Mouse (Mus musculus): ENCODE data around the gene Ica1l. TPM values are rescaled to one million over a fixed set of nuclear protein-coding genes. Genes with fewer than 3 reads are reported as not detected.

Ica1l gene
- total and polyA plus RNA-seq, 2 experiments from 2014 or later = 63.6 to 67.5 TPM

DNA sequence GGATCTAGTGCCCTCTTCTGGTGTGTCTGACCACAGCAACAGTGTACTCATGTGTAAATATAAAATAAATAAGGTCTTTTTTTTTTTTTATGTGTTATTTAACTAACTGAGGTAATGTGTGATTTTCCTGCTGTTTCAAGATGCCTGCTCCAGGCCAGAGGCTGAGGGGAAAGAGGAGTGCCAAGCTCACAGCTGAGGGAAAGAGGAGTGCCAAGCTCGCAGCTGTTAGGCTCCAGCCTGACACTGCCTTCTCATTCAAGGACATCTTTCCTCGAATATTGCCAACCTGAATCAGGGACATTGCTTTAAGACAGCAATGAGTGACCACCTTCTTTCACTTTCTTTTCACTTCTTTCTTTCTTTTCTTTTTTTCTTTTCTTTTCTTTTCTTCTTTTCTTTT is 34.2 kb downstream of the Ica1l start:
- no peak for ATAC-seq
- whole genome bisulfite sequencing = 42% methylated on average over 2 of the region's 2 CpGs
- no peak for TF ChIP-seq CTCF (IDR thresholded peaks at IDR 0.05; ENCODE audit: low read depth)

GRCm38 (mm10) chr1:60007337-60007736 is 35.6 kb downstream of the Ica1l start:
- WGBS = 90% methylated on average over 10 of the region's 10 CpGs
- Histone ChIP-seq H3K36me3 (ENCODE audit: insufficient read depth) (peaks cover 3% of the 10 kb centered on the region; the same call in 1 of the 2 replicates), H3K27ac (ENCODE audit: low read depth, low read length) (no peak overlapping the region), H3K4me1 (ENCODE audit: insufficient read depth) (no peaks in the 10 kb centered on the region), H3K4me3 (ENCODE audit: low read depth, low read length) (no peak overlapping the region), H3K27me3 (ENCODE audit: insufficient read depth, low read length) (no peaks in the 10 kb centered on the region), H3K9ac (no peak overlapping the region), H3K9me3 (ENCODE audit: low read length) (no peaks in the 10 kb centered on the region), H3K4me2 (ENCODE audit: low read depth) (no peak overlapping the region)
- no peak for TF ChIP-seq CTCF (IDR thresholded peaks at IDR 0.05; ENCODE audit: low read depth)
- no peak for DNase-seq
- ATAC-seq = no peak

More for the DNA sequence above, 34.2 kb downstream of the Ica1l start:
- Histone ChIP-seq H3K27me3 (ENCODE audit: insufficient read depth, low read length) (no peaks in the 10 kb centered on the region), H3K4me3 (ENCODE audit: low read depth, low read length) (no peak overlapping the region), H3K9me3 (ENCODE audit: low read length) (no peaks in the 10 kb centered on the region), H3K9ac (no peak overlapping the region), H3K36me3 (ENCODE audit: insufficient read depth) (peaks cover 8% of the 10 kb centered on the region; the same call in 1 of the 2 replicates), H3K4me1 (ENCODE audit: insufficient read depth) (no peaks in the 10 kb centered on the region), H3K27ac (ENCODE audit: low read depth, low read length) (no peak overlapping the region), H3K4me2 (ENCODE audit: low read depth) (no peak overlapping the region)
- DNase-seq = no peak

GRCm38 (mm10) chr1:60000319-60000718 is 42.7 kb downstream of the Ica1l start:
- H3K36me3 ChIP-seq (ENCODE audit: insufficient read depth) = no peaks in the 10 kb centered on the region; the same call in 1 of the 2 replicates
- no peaks in the 10 kb centered on the region for H3K9me3 ChIP-seq (ENCODE audit: low read length)
- 64% methylated on average over 2 of the region's 2 CpGs for WGBS
- peak; percentile 54 for TF ChIP-seq CTCF (IDR thresholded peaks at IDR 0.05; ENCODE audit: low read depth)
- no peak overlapping the region for H3K4me3 ChIP-seq (ENCODE audit: low read depth, low read length)
- no peaks in the 10 kb centered on the region for H3K4me1 ChIP-seq (ENCODE audit: insufficient read depth)
- no peak overlapping the region for H3K4me2 ChIP-seq (ENCODE audit: low read depth)
- DNase-seq (no peak), ATAC-seq (no peak)
- H3K27ac ChIP-seq (ENCODE audit: low read depth, low read length) = no peak overlapping the region
- H3K27me3 ChIP-seq (ENCODE audit: insufficient read depth, low read length) = no peaks in the 10 kb centered on the region
- H3K9ac ChIP-seq = no peak overlapping the region

DNA sequence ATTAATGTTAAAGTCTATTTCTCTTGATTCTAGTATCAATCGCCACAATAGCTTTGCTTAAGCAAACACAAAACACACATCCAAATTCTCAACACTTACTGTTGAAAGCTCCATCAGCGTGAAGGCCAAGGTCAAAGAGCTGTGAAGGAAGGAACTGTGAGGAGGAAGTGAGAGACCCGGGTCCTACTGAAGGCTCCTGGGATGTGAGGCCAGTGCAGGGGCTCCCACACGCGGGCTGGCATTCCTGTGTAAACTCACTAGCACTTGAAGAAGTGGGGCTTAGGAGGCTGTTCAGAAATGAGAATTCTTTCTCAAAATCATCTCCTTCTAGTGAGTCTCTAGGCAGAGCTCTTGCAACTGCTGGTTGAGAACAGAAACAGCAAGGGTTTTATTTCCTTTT is 45.6 kb downstream of the Ica1l start:
- DNase-seq (no peak), ATAC-seq (no peak)
- no peak overlapping the region for H3K27ac ChIP-seq (ENCODE audit: low read depth, low read length)
- H3K4me2 ChIP-seq (ENCODE audit: low read depth) = no peak overlapping the region
- no peaks in the 10 kb centered on the region for H3K4me1 ChIP-seq (ENCODE audit: insufficient read depth)
- H3K9ac ChIP-seq = no peak overlapping the region
- H3K9me3 ChIP-seq (ENCODE audit: low read length) = no peaks in the 10 kb centered on the region
- WGBS = 80% methylated on average over 5 of the region's 5 CpGs
- H3K27me3 ChIP-seq (ENCODE audit: insufficient read depth, low read length) = no peaks in the 10 kb centered on the region
- no peak for TF ChIP-seq CTCF (IDR thresholded peaks at IDR 0.05; ENCODE audit: low read depth)
- H3K4me3 ChIP-seq (ENCODE audit: low read depth, low read length) = no peak overlapping the region
- H3K36me3 ChIP-seq (ENCODE audit: insufficient read depth) = peaks cover 8% of the 10 kb centered on the region

DNA sequence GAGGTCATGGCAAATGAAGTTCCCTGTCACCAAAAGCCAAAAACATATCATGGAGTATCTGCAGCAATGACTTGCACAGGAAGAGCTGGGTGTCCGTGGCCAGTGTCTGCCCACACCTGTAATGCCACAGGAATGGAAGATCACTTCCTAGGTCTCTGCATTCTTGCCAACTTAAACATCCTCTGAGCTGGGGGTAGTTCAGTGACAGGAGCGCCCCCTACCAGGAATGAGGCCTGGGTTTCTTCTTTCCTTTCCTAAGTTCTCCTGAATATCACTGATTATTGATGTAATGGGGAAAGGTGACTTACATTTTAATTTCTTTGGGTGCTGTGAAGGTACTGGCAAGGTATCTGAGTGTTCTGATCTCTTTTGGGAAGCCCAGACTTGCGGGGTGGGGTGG is 47.3 kb downstream of the Ica1l start:
- no peak overlapping the region for H3K27ac ChIP-seq (ENCODE audit: low read depth, low read length)
- no peak for ATAC-seq
- no peaks in the 10 kb centered on the region for H3K9me3 ChIP-seq (ENCODE audit: low read length)
- no peak for TF ChIP-seq CTCF (IDR thresholded peaks at IDR 0.05; ENCODE audit: low read depth)
- WGBS = 57% methylated on average over 3 of the region's 3 CpGs
- H3K27me3 ChIP-seq (ENCODE audit: insufficient read depth, low read length) = no peaks in the 10 kb centered on the region
- no peak for DNase-seq
- peaks cover 14% of the 10 kb centered on the region for H3K36me3 ChIP-seq (ENCODE audit: insufficient read depth)
- no peak overlapping the region for H3K4me2 ChIP-seq (ENCODE audit: low read depth)
- no peaks in the 10 kb centered on the region for H3K4me1 ChIP-seq (ENCODE audit: insufficient read depth)
- H3K4me3 ChIP-seq (ENCODE audit: low read depth, low read length) = no peak overlapping the region
- no peak overlapping the region for H3K9ac ChIP-seq

- TF ChIP-seq CTCF (IDR thresholded peaks at IDR 0.05; ENCODE audit: low read depth) = no peak
- H3K27me3 ChIP-seq (ENCODE audit: insufficient read depth, low read length) = no peaks in the 10 kb centered on the region
- peaks cover 22% of the 10 kb centered on the region for H3K36me3 ChIP-seq (ENCODE audit: insufficient read depth)
- DNase-seq (peak; percentile 50), ATAC-seq (peak; percentile 38)
- H3K27ac ChIP-seq (ENCODE audit: low read depth, low read length) = no peak overlapping the region
- H3K4me1 ChIP-seq (ENCODE audit: insufficient read depth) = no peaks in the 10 kb centered on the region
- no peak overlapping the region for H3K9ac ChIP-seq
- WGBS = 71% methylated on average over 3 of the region's 3 CpGs
- no peak overlapping the region for H3K4me2 ChIP-seq (ENCODE audit: low read depth)
- no peak overlapping the region for H3K4me3 ChIP-seq (ENCODE audit: low read depth, low read length)
- H3K9me3 ChIP-seq (ENCODE audit: low read length) = no peaks in the 10 kb centered on the region
These were observed 55.5 kb downstream of the Ica1l start for GRCm38 (mm10) chr1:59987399-59988040.

DNA sequence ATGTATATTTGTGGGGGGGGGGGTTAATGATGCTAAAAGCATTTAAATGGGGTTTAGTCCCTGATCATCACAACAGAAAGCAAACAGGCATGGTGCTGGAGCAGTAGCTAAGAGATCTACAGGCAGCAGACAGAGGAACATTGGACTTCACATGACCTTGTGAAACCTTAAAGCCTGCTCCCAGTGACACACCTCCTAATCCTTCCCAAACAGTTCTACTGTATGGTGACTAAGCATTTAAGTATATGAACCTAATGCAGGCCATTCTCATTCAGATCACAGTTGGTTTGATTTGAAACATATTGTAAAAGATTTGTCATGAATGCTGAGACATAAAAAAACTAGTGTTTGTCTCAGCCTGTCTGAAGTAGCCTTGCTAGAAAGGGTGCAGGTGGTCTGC is 56.4 kb downstream of the Ica1l start:
- DNase-seq (no peak), ATAC-seq (no peak)
- Histone ChIP-seq H3K4me2 (ENCODE audit: low read depth) (no peak overlapping the region), H3K9ac (no peak overlapping the region), H3K4me3 (ENCODE audit: low read depth, low read length) (no peak overlapping the region), H3K4me1 (ENCODE audit: insufficient read depth) (no peaks in the 10 kb centered on the region), H3K27ac (ENCODE audit: low read depth, low read length) (no peak overlapping the region), H3K36me3 (ENCODE audit: insufficient read depth) (peaks cover 28% of the 10 kb centered on the region), H3K9me3 (ENCODE audit: low read length) (no peaks in the 10 kb centered on the region), H3K27me3 (ENCODE audit: insufficient read depth, low read length) (no peaks in the 10 kb centered on the region)
- no peak for TF ChIP-seq CTCF (IDR thresholded peaks at IDR 0.05; ENCODE audit: low read depth)

Data from forebrain, postnatal 0 days (tissue).